Mouse (Mus musculus): ENCODE data around the gene Steap2.

Gene Steap2

GRCm38 (mm10) chr5:5664371-5664926 lies 29.9 kb downstream of the Steap2 start:
- no peak for DNase-seq (ENCODE audit: low read depth, low spot score)

GRCm38 (mm10) chr5:5663655-5664370 lies 30.6 kb downstream of the Steap2 start, which contains the start of gene Cfap69:
Gene Cfap69 (minus strand): TSS chr5:5664239.
- DNase-seq (ENCODE audit: low read depth, low spot score), result peak; percentile 63

- no peak for DNase-seq (ENCODE audit: low read depth, low spot score)
These were observed 31.3 kb downstream of the Steap2 start for GRCm38 (mm10) chr5:5663057-5663456.

- DNase-seq (ENCODE audit: low read depth, low spot score), result no peak
These were observed 35.7 kb downstream of the Steap2 start for GRCm38 (mm10) chr5:5658680-5659079.

GRCm38 (mm10) chr5:5657932-5658331 lies 36.4 kb downstream of the Steap2 start:
- no peak for DNase-seq (ENCODE audit: low read depth, low spot score)

- no peak for DNase-seq (ENCODE audit: low read depth, low spot score)
These were observed 45.4 kb downstream of the Steap2 start for GRCm38 (mm10) chr5:5648817-5649569.

GRCm38 (mm10) chr5:5646173-5646572 lies 48.2 kb downstream of the Steap2 start:
- DNase-seq (ENCODE audit: low read depth, low spot score), result no peak

GRCm38 (mm10) chr5:5638496-5638895 lies 55.9 kb downstream of the Steap2 start:
- no peak for DNase-seq (ENCODE audit: low read depth, low spot score)

GRCm38 (mm10) chr5:5625491-5625890 lies 68.9 kb downstream of the Steap2 start:
- no peak for DNase-seq (ENCODE audit: low read depth, low spot score)

- DNase-seq (ENCODE audit: low read depth, low spot score), result no peak
These were observed 76.0 kb downstream of the Steap2 start for GRCm38 (mm10) chr5:5618329-5618728.
